Mouse (Mus musculus) limb, embryonic 14.5 days (tissue): ENCODE results near the gene Spdl1. TPM values are rescaled to one million over a fixed set of nuclear protein-coding genes. Genes with fewer than 3 reads are reported as not detected.
"Not testable (repeated sequence)": the region's sequence is repeated elsewhere in the genome, so short reads cannot be mapped to it uniquely, and the experiment has no call there.

Experiments used
- ATAC-seq: fragments of 200-750 bp; cut with Nextera tagmentation; 2 replicates; pipeline ENCODE4 v1.8.0; 2017; ENCODE audit warnings: low read depth, moderate number of reproducible peaks, moderate TSS enrichment; ENCODE audit not compliant: low FRiP score
- DNase-seq: peaks from one replicate; pipeline ENCODE4 v3.0.0-alpha.2; 2015; ENCODE audit warnings: low spot score
- H3K27ac ChIP-seq: fragments of 300-500 bp; sonication (generic); replicated peaks from 2 replicates; pipeline ENCODE4 v1.5.1; 2014; ENCODE audit warnings: low read depth, mild to moderate bottlenecking, low read length, moderate library complexity, mixed read lengths
- H3K27me3 ChIP-seq: fragments of 300-500 bp; sonication (generic); 2 replicates; pipeline ENCODE4 v1.6.1; 2014; ENCODE audit warnings: low read length, mixed read lengths; ENCODE audit not compliant: control insufficient read depth, insufficient read depth
- H3K36me3 ChIP-seq: fragments of 300-500 bp; sonication (generic); 2 replicates; pipeline ENCODE4 v1.6.1; 2014; ENCODE audit warnings: mild to moderate bottlenecking, low read length, moderate library complexity, mixed read lengths; ENCODE audit not compliant: control insufficient read depth, insufficient read depth
- H3K4me1 ChIP-seq: fragments of 300-500 bp; sonication (generic); 2 replicates; pipeline ENCODE4 v1.6.1; 2014; ENCODE audit warnings: antibody characterized with exemption, low read length, mixed read lengths; ENCODE audit not compliant: control insufficient read depth, insufficient read depth
- H3K4me2 ChIP-seq: fragments of 300-500 bp; sonication (generic); replicated peaks from 2 replicates; pipeline ENCODE4 v1.6.1; 2014; ENCODE audit warnings: low read depth, mild to moderate bottlenecking, low read length, moderate library complexity; ENCODE audit not compliant: severe bottlenecking
- H3K4me3 ChIP-seq: fragments of 300-500 bp; sonication (generic); replicated peaks from 2 replicates; pipeline ENCODE4 v1.5.1; 2014; ENCODE audit warnings: low read length
- H3K9ac ChIP-seq: fragments of 300-500 bp; sonication (generic); 2 replicates; pipeline ENCODE4 v1.6.1; 2014; ENCODE audit warnings: mild to moderate bottlenecking, low read depth, low read length, moderate library complexity; ENCODE audit not compliant: severe bottlenecking
- H3K9me3 ChIP-seq: fragments of 300-500 bp; sonication (generic); 2 replicates; pipeline ENCODE4 v1.6.1; 2016; ENCODE audit warnings: low read length; ENCODE audit not compliant: control insufficient read depth
- POLR2A ChIP-seq: fragments of 200-500 bp; IDR thresholded peaks from 2 replicates; pipeline ENCODE4 v1.8.0; 2012; ENCODE audit warnings: inconsistent platforms, mild to moderate bottlenecking, moderate library complexity, borderline replicate concordance; ENCODE audit not compliant: insufficient read depth, insufficient read length; ENCODE audit errors: extremely low read depth
- WGBS: fragments of 180-500 bp; shearing (Covaris S2); extraction: QIAGEN DNeasy Blood & Tissue Kit; methylation state at CpG from one replicate; pipeline ENCODE4 v1.1.7; 2014; 5-methylcytosine and 5-hydroxymethylcytosine counted together
- polyA plus RNA-seq, 2 experiments: library from polyadenylated mRNA; depleted of rRNA in 1 of 2; stranded (reverse) in 1 of 2; unstranded in 1 of 2; fragments of >200 nt; fragmentation: Nextera tagmentation in 1 of 2; extraction: Ambion mirVana in 1 of 2; gene quantifications; 2 replicates each; pipeline versions ENCODE4 v1.2.1 to v1.2.3; 2012 to 2014

The Spdl1 gene
- polyA plus RNA-seq, 2 experiments, result 14.1 to 16.1 TPM

GRCm38 (mm10) chr11:34827803-34828202 is 5.6 kb downstream of the Spdl1 start:
- H3K9me3 ChIP-seq, result no peaks in the 10 kb centered on the region
- no peak overlapping the region for H3K4me3 ChIP-seq
- peaks cover 4% of the 10 kb centered on the region; the same call in 1 of the 2 replicates for H3K4me1 ChIP-seq
- no peak overlapping the region for H3K9ac ChIP-seq
- TF ChIP-seq POLR2A, result no peak
- no peak overlapping the region for H3K27ac ChIP-seq
- 95% methylated on average over 3 of the region's 3 CpGs for WGBS
- H3K36me3 ChIP-seq, result peaks cover 39% of the 10 kb centered on the region
- H3K27me3 ChIP-seq, result no peaks in the 10 kb centered on the region
- H3K4me2 ChIP-seq, result no peak overlapping the region
- DNase-seq, result no peak
- no peak for ATAC-seq

DNA sequence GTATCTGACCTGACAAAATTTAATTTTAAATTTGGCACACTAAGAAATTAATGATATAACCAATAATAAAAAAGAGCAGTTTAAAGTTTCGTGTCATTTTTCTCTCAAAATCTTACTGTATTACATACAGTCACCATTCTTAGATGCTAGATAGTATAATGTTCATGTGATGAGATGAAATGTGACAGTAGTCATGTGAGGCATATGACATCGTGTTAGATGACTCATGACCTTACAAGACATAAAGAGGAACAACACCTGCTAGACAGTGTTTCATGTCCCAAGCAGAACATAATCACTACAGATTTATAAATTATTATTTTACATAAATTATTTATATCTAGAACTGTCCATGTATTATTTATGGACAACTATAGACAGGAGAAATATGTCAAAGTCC is 6.5 kb downstream of the Spdl1 start:
- WGBS, result 88% methylated on average over 2 of the region's 2 CpGs
- Histone ChIP-seq H3K4me3 (no peak overlapping the region), H3K27ac (no peak overlapping the region), H3K36me3 (peaks cover 45% of the 10 kb centered on the region), H3K9me3 (no peaks in the 10 kb centered on the region), H3K4me2 (no peak overlapping the region), H3K4me1 (no peaks in the 10 kb centered on the region), H3K9ac (no peak overlapping the region), H3K27me3 (no peaks in the 10 kb centered on the region)
- no peak for ATAC-seq
- TF ChIP-seq POLR2A, result no peak
- no peak for DNase-seq

DNA sequence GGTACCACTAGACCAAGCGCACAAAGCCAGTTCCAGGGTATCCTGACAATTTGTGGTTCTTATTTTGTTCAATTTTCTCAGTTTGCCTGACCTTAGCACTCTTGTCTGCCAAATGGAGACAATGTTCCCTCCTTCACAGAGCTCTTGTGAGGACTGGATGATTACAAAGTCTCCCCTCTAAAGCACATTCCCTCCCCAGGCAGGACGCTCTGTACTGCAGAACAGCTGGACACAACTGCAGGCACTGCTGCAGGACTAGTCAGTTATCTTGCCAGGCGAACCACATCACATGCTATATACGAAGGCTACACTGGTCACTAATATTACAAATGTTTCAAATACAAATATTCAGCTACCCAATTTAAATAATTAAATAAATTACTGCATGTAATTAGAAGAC is 8.7 kb downstream of the Spdl1 start:
- ATAC-seq, result no peak
- Histone ChIP-seq H3K27ac (no peak overlapping the region), H3K9me3 (no peaks in the 10 kb centered on the region), H3K9ac (no peak overlapping the region), H3K4me2 (no peak overlapping the region), H3K4me1 (no peaks in the 10 kb centered on the region), H3K27me3 (no peaks in the 10 kb centered on the region), H3K36me3 (peaks cover 56% of the 10 kb centered on the region), H3K4me3 (no peak overlapping the region)
- no peak for TF ChIP-seq POLR2A
- DNase-seq, result no peak
- 97% methylated on average over 4 of the region's 4 CpGs for WGBS

GRCm38 (mm10) chr11:34814767-34815166 is 18.7 kb downstream of the Spdl1 start:
- Histone ChIP-seq H3K9me3 (no peaks in the 10 kb centered on the region), H3K9ac (no peak overlapping the region), H3K4me2 (no peak overlapping the region), H3K4me1 (no peaks in the 10 kb centered on the region), H3K27me3 (no peaks in the 10 kb centered on the region), H3K27ac (no peak overlapping the region), H3K36me3 (peaks cover 60% of the 10 kb centered on the region), H3K4me3 (no peak overlapping the region)
- DNase-seq (peak; percentile 70), ATAC-seq (no peak)
- WGBS, result 13% methylated on average over 2 of the region's 2 CpGs
- no peak for TF ChIP-seq POLR2A

GRCm38 (mm10) chr11:34814319-34814718 is 19.1 kb downstream of the Spdl1 start:
- 86% methylated on average over 6 of the region's 6 CpGs for WGBS

DNA sequence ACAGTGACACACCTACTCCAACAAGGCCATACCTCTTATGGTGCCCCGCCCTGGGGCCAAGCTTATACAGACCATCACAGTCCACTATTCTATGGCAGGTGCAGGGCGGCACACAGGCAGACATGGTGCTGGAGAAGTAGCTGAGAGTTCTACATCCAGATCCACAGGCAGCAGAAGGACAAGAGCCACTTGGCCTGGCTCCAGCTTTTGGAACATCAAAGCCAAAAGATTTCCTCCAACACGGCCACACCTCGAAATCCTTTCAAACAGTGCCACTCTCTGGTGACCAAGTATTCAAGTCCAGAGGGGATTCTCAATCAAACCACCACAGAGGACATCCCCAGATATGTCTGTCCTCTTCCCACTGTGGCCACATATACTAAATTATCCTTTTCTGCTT is 28.4 kb downstream of the Spdl1 start:
- H3K4me1 ChIP-seq, H3K9me3 ChIP-seq, H3K4me3 ChIP-seq, H3K4me2 ChIP-seq, H3K27me3 ChIP-seq, H3K27ac ChIP-seq, H3K36me3 ChIP-seq, DNase-seq, H3K9ac ChIP-seq, ATAC-seq: not testable (repeated sequence)
- 69% methylated on average over 4 of the region's 4 CpGs for WGBS

More at GRCm38 (mm10) chr11:34814319-34814718, 19.1 kb downstream of the Spdl1 start:
- no peaks in the 10 kb centered on the region for H3K9me3 ChIP-seq
- H3K27ac ChIP-seq, result no peak overlapping the region
- H3K4me3 ChIP-seq, result no peak overlapping the region
- H3K4me2 ChIP-seq, result no peak overlapping the region
- H3K9ac ChIP-seq, result no peak overlapping the region
- no peak for TF ChIP-seq POLR2A
- H3K36me3 ChIP-seq, result peaks cover 60% of the 10 kb centered on the region
- H3K4me1 ChIP-seq, result no peaks in the 10 kb centered on the region
- ATAC-seq (no peak), DNase-seq (no peak)
- no peaks in the 10 kb centered on the region for H3K27me3 ChIP-seq

- not testable (repeated sequence) for H3K9ac ChIP-seq, H3K4me2 ChIP-seq, H3K36me3 ChIP-seq, ATAC-seq, H3K27ac ChIP-seq, H3K27me3 ChIP-seq, H3K9me3 ChIP-seq, H3K4me3 ChIP-seq, DNase-seq, H3K4me1 ChIP-seq
- WGBS, result 41% methylated on average over 8 of the region's 8 CpGs
Measured at GRCm38 (mm10) chr11:34798066-34798465, 35.4 kb downstream of the Spdl1 start.
